Mouse (Mus musculus) forebrain, embryonic 13.5 days (tissue): ENCODE data around the gene Ifitm10. TPM values are rescaled to one million over a fixed set of nuclear protein-coding genes. Genes with fewer than 3 reads are reported as not detected.

ENCODE experiments used
- polyA plus RNA-seq: library from polyadenylated mRNA; unstranded; fragments of >200 nt; fragmentation: Nextera tagmentation; extraction: Ambion mirVana; gene quantifications from 2 replicates; pipeline ENCODE4 v1.2.1, GENCODE M21; 2015

Ifitm10 gene
- polyA plus RNA-seq, 1 experiment from 2014 or later = 0.96 TPM

Other genes starting within 250 kb of the Ifitm10 start
- gene Gm39115, start 237.7 kb downstream of the Ifitm10 start, polyA plus RNA-seq = not detected in 2 replicates
- not detected in 2 replicates for gene Gm45337, start 229.1 kb downstream of the Ifitm10 start, polyA plus RNA-seq
- not detected in 2 replicates for gene Gm29735, start 216.6 kb downstream of the Ifitm10 start, polyA plus RNA-seq
- gene Gm4553, start 208.0 kb downstream of the Ifitm10 start, polyA plus RNA-seq = not detected in 2 replicates
- gene Krtap5-2, start 197.7 kb downstream of the Ifitm10 start, polyA plus RNA-seq = not detected in 2 replicates
- not detected in 2 replicates for gene Gm10153, start 183.4 kb downstream of the Ifitm10 start, polyA plus RNA-seq
- gene Krtap5-3, start 172.4 kb downstream of the Ifitm10 start, polyA plus RNA-seq = not detected in 2 replicates
- not detected in 2 replicates for gene Gm7579, start 161.9 kb downstream of the Ifitm10 start, polyA plus RNA-seq
- gene Krtap5-5, start 143.8 kb downstream of the Ifitm10 start, polyA plus RNA-seq = not detected in 2 replicates
- gene Gm40460, start 132.7 kb downstream of the Ifitm10 start, polyA plus RNA-seq = not detected in 2 replicates
- not detected in 2 replicates for gene Gm2431, start 115.4 kb downstream of the Ifitm10 start, polyA plus RNA-seq
- gene Gm4559, start 99.4 kb downstream of the Ifitm10 start, polyA plus RNA-seq = not detected in 2 replicates
- gene Krtap5-1, start 76.6 kb downstream of the Ifitm10 start, polyA plus RNA-seq = not detected in 2 replicates
- gene Krtap5-4, start 70.2 kb downstream of the Ifitm10 start, polyA plus RNA-seq = not detected in 2 replicates
- gene Gm49369, start 8.9 kb upstream of the Ifitm10 start, polyA plus RNA-seq = 1.5 TPM in 1 of 2 replicates, not detected in the other
- gene Ctsd, start 14.3 kb upstream of the Ifitm10 start, polyA plus RNA-seq = 145 and 166 TPM in 2 replicates
- gene Syt8, start 61.1 kb upstream of the Ifitm10 start, polyA plus RNA-seq = not detected in 2 replicates
- gene Tnni2, start 68.1 kb upstream of the Ifitm10 start, polyA plus RNA-seq = 0.61 TPM in 1 of 2 replicates, not detected in the other
- 4.2 TPM in 2 replicates for gene Lsp1, start 87.1 kb upstream of the Ifitm10 start, polyA plus RNA-seq
- gene Tnnt3, start 125.1 kb upstream of the Ifitm10 start, polyA plus RNA-seq = 0.28 and 0.77 TPM in 2 replicates
- gene Mrpl23, start 158.9 kb upstream of the Ifitm10 start, polyA plus RNA-seq = 16.2 and 16.5 TPM in 2 replicates